Mouse (Mus musculus): ENCODE measurements at regions not wholly inside any gene's neighbourhood (a gene's known extent, or its start where the extent isn't known, plus 50 kb on each side); places are given as distances from the start of the nearest gene placed in this dataset.

GRCm38 (mm10) chr3:34770271-34770670, 120.1 kb downstream of the Sox2 start:
- ATAC-seq (replicated peaks; ENCODE audit: low FRiP score) (no peak), DNase-seq (ENCODE audit: low spot score) (no peak)
- Histone ChIP-seq H3K9ac (ENCODE audit: low read length) (no peak overlapping the region), H3K4me2 (ENCODE audit: low read depth, low read length, severe bottlenecking) (no peak overlapping the region), H3K9me3 (ENCODE audit: control insufficient read depth, low read length) (no peaks in the 10 kb centered on the region), H3K36me3 (ENCODE audit: control insufficient read depth, insufficient read depth, low read length) (no peaks in the 10 kb centered on the region), H3K4me3 (ENCODE audit: low read depth, low read length) (no peak overlapping the region), H3K27me3 (ENCODE audit: control insufficient read depth, insufficient read depth, low read length) (no peaks in the 10 kb centered on the region), H3K4me1 (replicated peaks; ENCODE audit: control insufficient read depth, insufficient read depth, low read length) (no peaks in the 10 kb centered on the region), H3K27ac (ENCODE audit: low read depth, low read length) (no peak overlapping the region)
- WGBS, result 76% methylated on average over 6 of the region's 6 CpGs

- DNase-seq (ENCODE audit: low spot score) (no peak), ATAC-seq (replicated peaks; ENCODE audit: low FRiP score) (no peak)
- H3K27ac ChIP-seq (ENCODE audit: low read depth, low read length), result no peak overlapping the region
- H3K9me3 ChIP-seq (ENCODE audit: control insufficient read depth, low read length), result no peaks in the 10 kb centered on the region
- 86% methylated on average over 3 of the region's 3 CpGs for WGBS
- H3K4me3 ChIP-seq (ENCODE audit: low read depth, low read length), result no peak overlapping the region
- H3K4me1 ChIP-seq (replicated peaks; ENCODE audit: control insufficient read depth, insufficient read depth, low read length), result no peaks in the 10 kb centered on the region
- no peak overlapping the region for H3K9ac ChIP-seq (ENCODE audit: low read length)
- H3K36me3 ChIP-seq (ENCODE audit: control insufficient read depth, insufficient read depth, low read length), result no peaks in the 10 kb centered on the region
- no peak overlapping the region for H3K4me2 ChIP-seq (ENCODE audit: low read depth, low read length, severe bottlenecking)
- no peaks in the 10 kb centered on the region for H3K27me3 ChIP-seq (ENCODE audit: control insufficient read depth, insufficient read depth, low read length)
These were observed 121.8 kb downstream of the Sox2 start for GRCm38 (mm10) chr3:34772035-34772434.

GRCm38 (mm10) chr3:34773678-34774425, 123.6 kb downstream of the Sox2 start:
- ATAC-seq (replicated peaks; ENCODE audit: low FRiP score) (no peak), DNase-seq (ENCODE audit: low spot score) (peak; percentile 67)
- Histone ChIP-seq H3K4me2 (ENCODE audit: low read depth, low read length, severe bottlenecking) (no peak overlapping the region), H3K36me3 (ENCODE audit: control insufficient read depth, insufficient read depth, low read length) (no peaks in the 10 kb centered on the region), H3K9me3 (ENCODE audit: control insufficient read depth, low read length) (no peaks in the 10 kb centered on the region), H3K27me3 (ENCODE audit: control insufficient read depth, insufficient read depth, low read length) (no peaks in the 10 kb centered on the region), H3K4me3 (ENCODE audit: low read depth, low read length) (no peak overlapping the region), H3K4me1 (replicated peaks; ENCODE audit: control insufficient read depth, insufficient read depth, low read length) (no peaks in the 10 kb centered on the region), H3K27ac (ENCODE audit: low read depth, low read length) (no peak overlapping the region), H3K9ac (ENCODE audit: low read length) (0 out of 2 replicates have a peak overlapping the region, but pooled peaks have one; percentile 12)
- 39% methylated on average over 23 of the region's 23 CpGs for WGBS

- Histone ChIP-seq H3K9ac (ENCODE audit: low read length) (no peak overlapping the region), H3K9me3 (ENCODE audit: control insufficient read depth, low read length) (no peaks in the 10 kb centered on the region), H3K27ac (ENCODE audit: low read depth, low read length) (no peak overlapping the region), H3K4me3 (ENCODE audit: low read depth, low read length) (no peak overlapping the region), H3K4me2 (ENCODE audit: low read depth, low read length, severe bottlenecking) (no peak overlapping the region), H3K36me3 (ENCODE audit: control insufficient read depth, insufficient read depth, low read length) (no peaks in the 10 kb centered on the region), H3K4me1 (replicated peaks; ENCODE audit: control insufficient read depth, insufficient read depth, low read length) (no peaks in the 10 kb centered on the region), H3K27me3 (ENCODE audit: control insufficient read depth, insufficient read depth, low read length) (no peaks in the 10 kb centered on the region)
- DNase-seq (ENCODE audit: low spot score) (no peak), ATAC-seq (replicated peaks; ENCODE audit: low FRiP score) (no peak)
- WGBS, result 94% methylated on average over 6 of the region's 6 CpGs
These were observed 131.6 kb downstream of the Sox2 start for GRCm38 (mm10) chr3:34781770-34782169.

GRCm38 (mm10) chr3:34783398-34783797, 133.2 kb downstream of the Sox2 start:
- no peaks in the 10 kb centered on the region; the same call in 1 of the 2 replicates for H3K9me3 ChIP-seq (ENCODE audit: control insufficient read depth, low read length)
- no peak overlapping the region for H3K27ac ChIP-seq (ENCODE audit: low read depth, low read length)
- ATAC-seq (replicated peaks; ENCODE audit: low FRiP score), result no peak
- no peak overlapping the region for H3K4me3 ChIP-seq (ENCODE audit: low read depth, low read length)
- no peaks in the 10 kb centered on the region for H3K4me1 ChIP-seq (replicated peaks; ENCODE audit: control insufficient read depth, insufficient read depth, low read length)
- H3K4me2 ChIP-seq (ENCODE audit: low read depth, low read length, severe bottlenecking), result no peak overlapping the region
- H3K27me3 ChIP-seq (ENCODE audit: control insufficient read depth, insufficient read depth, low read length), result no peaks in the 10 kb centered on the region
- WGBS, result 95% methylated on average over 1 of the region's 1 CpGs
- no peak overlapping the region for H3K9ac ChIP-seq (ENCODE audit: low read length)
- H3K36me3 ChIP-seq (ENCODE audit: control insufficient read depth, insufficient read depth, low read length), result no peaks in the 10 kb centered on the region
- no peak for DNase-seq (ENCODE audit: low spot score)

GRCm38 (mm10) chr3:34787211-34787610, 137.0 kb downstream of the Sox2 start:
- Histone ChIP-seq H3K4me3 (ENCODE audit: low read depth, low read length) (no peak overlapping the region), H3K27me3 (ENCODE audit: control insufficient read depth, insufficient read depth, low read length) (no peaks in the 10 kb centered on the region), H3K9me3 (ENCODE audit: control insufficient read depth, low read length) (no peaks in the 10 kb centered on the region; the same call in 1 of the 2 replicates), H3K4me1 (replicated peaks; ENCODE audit: control insufficient read depth, insufficient read depth, low read length) (no peaks in the 10 kb centered on the region), H3K36me3 (ENCODE audit: control insufficient read depth, insufficient read depth, low read length) (no peaks in the 10 kb centered on the region), H3K9ac (ENCODE audit: low read length) (no peak overlapping the region), H3K4me2 (ENCODE audit: low read depth, low read length, severe bottlenecking) (no peak overlapping the region), H3K27ac (ENCODE audit: low read depth, low read length) (no peak overlapping the region)
- WGBS, result 81% methylated on average over 3 of the region's 3 CpGs
- ATAC-seq (replicated peaks; ENCODE audit: low FRiP score) (no peak), DNase-seq (ENCODE audit: low spot score) (no peak)

- DNase-seq (ENCODE audit: low spot score) (peak; percentile 82), ATAC-seq (replicated peaks; ENCODE audit: low FRiP score) (peak; percentile 93)
- no peaks in the 10 kb centered on the region for H3K36me3 ChIP-seq (ENCODE audit: control insufficient read depth, insufficient read depth, low read length)
- WGBS, result 19% methylated on average over 23 of the region's 23 CpGs
- H3K27me3 ChIP-seq (ENCODE audit: control insufficient read depth, insufficient read depth, low read length), result no peaks in the 10 kb centered on the region
- no peaks in the 10 kb centered on the region for H3K9me3 ChIP-seq (ENCODE audit: control insufficient read depth, low read length)
- peak overlapping the region; percentile 35 for H3K4me3 ChIP-seq (ENCODE audit: low read depth, low read length)
- H3K4me1 ChIP-seq (replicated peaks; ENCODE audit: control insufficient read depth, insufficient read depth, low read length), result 0 out of 2 replicates have a peak, but pooled peaks cover 3% of the 10 kb centered on the region
- H3K27ac ChIP-seq (ENCODE audit: low read depth, low read length), result no peak overlapping the region
- peak overlapping the region; percentile 62 for H3K4me2 ChIP-seq (ENCODE audit: low read depth, low read length, severe bottlenecking)
- H3K9ac ChIP-seq (ENCODE audit: low read length), result peak overlapping the region; percentile 42; the same call in 1 of the 2 replicates
These were observed 145.1 kb downstream of the Sox2 start for GRCm38 (mm10) chr3:34795103-34795983.

GRCm38 (mm10) chr3:34795984-34796266, 145.7 kb downstream of the Sox2 start:
- WGBS, result 10% methylated on average over 5 of the region's 5 CpGs
- H3K27ac ChIP-seq (ENCODE audit: low read depth, low read length), result no peak overlapping the region

More at GRCm38 (mm10) chr3:34795984-34796266, 145.7 kb downstream of the Sox2 start:
- no peak for DNase-seq (ENCODE audit: low spot score)
- Histone ChIP-seq H3K36me3 (ENCODE audit: control insufficient read depth, insufficient read depth, low read length) (no peaks in the 10 kb centered on the region), H3K4me1 (replicated peaks; ENCODE audit: control insufficient read depth, insufficient read depth, low read length) (0 out of 2 replicates have a peak, but pooled peaks cover 3% of the 10 kb centered on the region), H3K9me3 (ENCODE audit: control insufficient read depth, low read length) (no peaks in the 10 kb centered on the region), H3K4me2 (ENCODE audit: low read depth, low read length, severe bottlenecking) (peak overlapping the region; percentile 62), H3K4me3 (ENCODE audit: low read depth, low read length) (peak overlapping the region; percentile 35), H3K27me3 (ENCODE audit: control insufficient read depth, insufficient read depth, low read length) (no peaks in the 10 kb centered on the region), H3K9ac (ENCODE audit: low read length) (peak overlapping the region; percentile 42; the same call in 1 of the 2 replicates)
- no peak for ATAC-seq (replicated peaks; ENCODE audit: low FRiP score)
